Mouse (Mus musculus) kidney, adult 2 months (tissue): Measurements from ENCODE around the gene Arhgdib. TPM values are rescaled to one million over a fixed set of nuclear protein-coding genes. Genes with fewer than 3 reads are reported as not detected.

Experiments
- DNase-seq: peaks from one replicate; pipeline ENCODE4 v3.0.0; 2021
- H3K27ac ChIP-seq: fragments of 200-500 bp; 2 replicates; pipeline ENCODE4 v1.5.1; 2012; ENCODE audit warnings: low read depth, low read length, control low read depth, inconsistent platforms; ENCODE audit not compliant: insufficient read depth
- H3K27me3 ChIP-seq: fragments of 200-500 bp; replicated peaks from 2 replicates; pipeline ENCODE4 v1.6.1; 2012; ENCODE audit warnings: mild to moderate bottlenecking, moderate library complexity, low read length, inconsistent platforms; ENCODE audit not compliant: control insufficient read depth, insufficient read depth
- H3K36me3 ChIP-seq: fragments of 200-500 bp; 2 replicates; pipeline ENCODE4 v1.6.1; 2012; ENCODE audit warnings: mild to moderate bottlenecking, moderate library complexity, low read length, inconsistent platforms; ENCODE audit not compliant: control insufficient read depth, insufficient read depth
- H3K4me1 ChIP-seq: fragments of 200-500 bp; 2 replicates; pipeline ENCODE4 v1.6.1; 2011; ENCODE audit warnings: low read length; ENCODE audit not compliant: control insufficient read depth, insufficient read depth
- H3K4me3 ChIP-seq: fragments of 200-500 bp; 2 replicates; pipeline ENCODE4 v1.5.1; 2011; ENCODE audit warnings: mild to moderate bottlenecking, low read depth, low read length, control low read depth; ENCODE audit not compliant: insufficient read depth
- CTCF ChIP-seq: fragments of 200-500 bp; conservative IDR thresholded peaks from 2 replicates; pipeline ENCODE4 v1.5.1; 2011; ENCODE audit warnings: low read depth, mild to moderate bottlenecking, control low read depth, low read length, moderate library complexity, mixed read lengths; ENCODE audit not compliant: insufficient read depth, insufficient read length
- POLR2A ChIP-seq: fragments of 200-500 bp; IDR thresholded peaks from one replicate; pipeline ENCODE4 v1.6.1; 2011; ENCODE audit warnings: low read depth, low read length, control low read depth
- WGBS: fragments of 180-500 bp; shearing (Covaris S2); methylation state at CpG from one replicate; pipeline ENCODE4 v1.1.7; 2018; 5-methylcytosine and 5-hydroxymethylcytosine counted together
- polyA plus RNA-seq: library from polyadenylated mRNA; depleted of rRNA; stranded (reverse); fragments of >200 nt; gene quantifications from 2 replicates; pipeline ENCODE4 v1.2.3, GENCODE M21; 2012

The Arhgdib gene
- polyA plus RNA-seq, 1 experiment = 77.4 TPM

GRCm38 (mm10) chr6:136902527-136902926, 39.2 kb downstream of the Arhgdib start:
- 0 out of 2 replicates have a peak, but pooled peaks cover 5% of the 10 kb centered on the region for H3K4me1 ChIP-seq
- no peak overlapping the region for H3K4me3 ChIP-seq
- no peak for DNase-seq
- no peaks in the 10 kb centered on the region for H3K27me3 ChIP-seq
- WGBS = 87% methylated on average over 9 of the region's 9 CpGs
- H3K36me3 ChIP-seq = no peaks in the 10 kb centered on the region
- no peak overlapping the region for H3K27ac ChIP-seq
- no peak for TF ChIP-seq CTCF
- TF ChIP-seq POLR2A = no peak

GRCm38 (mm10) chr6:136901010-136901409, 40.7 kb downstream of the Arhgdib start:
- Histone ChIP-seq H3K27ac (no peak overlapping the region), H3K36me3 (no peaks in the 10 kb centered on the region), H3K4me1 (no peaks in the 10 kb centered on the region), H3K27me3 (no peaks in the 10 kb centered on the region), H3K4me3 (no peak overlapping the region)
- no peak for DNase-seq
- WGBS = 58% methylated on average over 2 of the region's 2 CpGs
- TF ChIP-seq CTCF (no peak), POLR2A (no peak)

DNA sequence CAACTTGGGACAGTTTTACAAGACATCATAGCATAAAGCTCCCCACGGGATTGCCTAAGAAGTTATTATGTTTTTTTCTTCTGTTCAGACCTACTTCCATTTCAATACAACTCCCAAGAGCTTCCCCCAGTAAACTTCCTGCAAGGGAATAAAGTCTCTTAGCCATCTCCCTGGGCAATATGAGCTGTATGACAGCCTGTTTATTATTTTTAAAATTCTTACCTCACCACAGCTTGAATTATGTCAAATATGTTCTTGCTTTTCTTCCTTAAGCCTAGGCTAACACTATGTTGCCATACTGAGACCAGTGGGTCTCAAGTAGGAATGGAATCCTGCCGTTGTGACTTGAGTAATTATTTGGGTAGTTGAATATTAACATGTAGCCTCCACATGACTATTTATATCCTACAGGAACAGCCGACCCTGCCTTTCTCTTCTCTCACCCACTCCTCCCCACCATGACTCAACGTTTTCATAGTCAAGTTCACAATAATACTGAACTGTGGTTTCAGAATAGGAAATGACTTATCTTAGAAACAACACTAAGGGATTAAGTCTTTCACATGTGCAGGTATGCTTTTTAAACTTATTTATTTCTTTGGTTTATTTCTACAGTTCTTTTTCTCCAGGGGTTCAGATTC, 41.2 kb downstream of the Arhgdib start:
- TF ChIP-seq CTCF (no peak), POLR2A (no peak)
- no peak for DNase-seq
- no peaks in the 10 kb centered on the region for H3K27me3 ChIP-seq
- H3K4me3 ChIP-seq = no peak overlapping the region
- 27% methylated on average over 4 of the region's 4 CpGs for WGBS
- no peak overlapping the region for H3K27ac ChIP-seq
- no peaks in the 10 kb centered on the region for H3K36me3 ChIP-seq
- no peaks in the 10 kb centered on the region for H3K4me1 ChIP-seq

DNA sequence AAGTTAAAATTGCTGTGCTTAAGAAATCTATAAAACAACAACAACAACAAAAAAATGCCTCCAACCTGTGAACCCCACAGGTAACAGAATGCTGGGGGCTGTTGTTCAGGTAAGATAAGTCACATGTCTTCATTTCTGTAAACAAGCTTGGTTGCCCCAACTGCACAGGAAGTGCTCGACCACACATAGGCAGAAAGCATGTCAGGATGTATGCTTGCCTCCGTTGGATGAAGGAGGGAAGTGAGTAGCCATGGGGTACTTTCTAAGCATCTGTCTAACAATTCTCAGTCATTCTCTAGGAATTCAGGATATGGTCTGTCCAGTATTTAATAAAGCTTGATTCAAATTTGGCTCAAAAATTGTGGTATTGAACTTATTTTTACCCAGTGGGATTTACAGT, 42.7 kb downstream of the Arhgdib start:
- Histone ChIP-seq H3K36me3 (no peaks in the 10 kb centered on the region), H3K27me3 (no peaks in the 10 kb centered on the region), H3K27ac (no peak overlapping the region), H3K4me3 (no peak overlapping the region), H3K4me1 (no peaks in the 10 kb centered on the region)
- TF ChIP-seq CTCF = no peak
- no peak for TF ChIP-seq POLR2A
- 72% methylated on average over 2 of the region's 2 CpGs for WGBS
- no peak for DNase-seq

DNA sequence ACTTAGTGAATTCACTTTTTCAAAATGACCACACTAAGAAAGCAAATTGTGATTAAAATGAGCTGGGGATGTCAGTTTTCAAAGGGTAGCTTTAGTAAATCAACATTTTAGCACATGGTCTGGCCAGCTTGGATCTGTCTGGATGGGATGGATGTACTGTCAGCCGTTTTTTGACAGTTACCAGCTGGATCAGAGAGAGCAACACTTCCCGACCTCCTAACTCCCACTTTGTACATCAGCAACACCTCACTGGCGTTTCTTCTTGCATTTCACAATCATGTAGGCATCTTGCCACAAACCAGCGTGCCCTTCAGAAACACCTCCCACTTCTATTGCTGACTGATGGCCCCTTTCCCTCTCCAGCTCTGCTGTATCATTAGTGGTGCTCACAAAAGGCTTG, 43.5 kb downstream of the Arhgdib start:
- no peak for TF ChIP-seq CTCF
- no peak for TF ChIP-seq POLR2A
- no peaks in the 10 kb centered on the region for H3K4me1 ChIP-seq
- H3K4me3 ChIP-seq = no peak overlapping the region
- peak overlapping the region; percentile 55 for H3K27ac ChIP-seq
- H3K27me3 ChIP-seq = no peaks in the 10 kb centered on the region
- no peaks in the 10 kb centered on the region for H3K36me3 ChIP-seq
- no peak for DNase-seq
- 37% methylated on average over 4 of the region's 4 CpGs for WGBS

GRCm38 (mm10) chr6:136897789-136898188, 43.9 kb downstream of the Arhgdib start:
- DNase-seq = no peak
- no peak overlapping the region for H3K4me3 ChIP-seq
- 68% methylated on average over 4 of the region's 4 CpGs for WGBS
- no peak for TF ChIP-seq POLR2A
- TF ChIP-seq CTCF = no peak
- H3K27ac ChIP-seq = peak overlapping the region; percentile 64
- H3K36me3 ChIP-seq = no peaks in the 10 kb centered on the region
- no peaks in the 10 kb centered on the region for H3K4me1 ChIP-seq
- H3K27me3 ChIP-seq = no peaks in the 10 kb centered on the region

GRCm38 (mm10) chr6:136894532-136895339, 47.0 kb downstream of the Arhgdib start:
- H3K27me3 ChIP-seq = no peaks in the 10 kb centered on the region
- no peak for TF ChIP-seq CTCF
- H3K4me1 ChIP-seq = no peaks in the 10 kb centered on the region
- H3K36me3 ChIP-seq = no peaks in the 10 kb centered on the region
- 46% methylated on average over 15 of the region's 15 CpGs for WGBS
- peak; percentile 60 for DNase-seq
- H3K4me3 ChIP-seq = no peak overlapping the region
- H3K27ac ChIP-seq = peak overlapping the region; percentile 55
